Mouse (Mus musculus): ENCODE data around the gene Acly. TPM values are rescaled to one million over a fixed set of nuclear protein-coding genes. Genes with fewer than 3 reads are reported as not detected.

The Acly gene
- polyA plus RNA-seq (2014; fragmentation: Illumina TruSeq; extraction: RNeasy Lipid Tissue Mini Kit (QIAGEN cat#74804)), result 125 TPM

GRCm38 (mm10) chr11:100527458-100528374, at the start of gene Acly:
Acly (minus strand) TSS chr11:100528000.

GRCm38 (mm10) chr11:100574708-100575483, 47.1 kb upstream of the Acly start, which contains the start of gene Cnp:
Cnp (plus strand) TSS chr11:100574904.

GRCm38 (mm10) chr11:100544832-100545745, 17.3 kb upstream of the Acly start, which contains the start of gene Ttc25:
Ttc25 (plus strand) TSS chr11:100545607.

GRCm38 (mm10) chr11:100472197-100472934, 55.4 kb downstream of the Acly start, which contains the start of gene Klhl11:
Klhl11 (minus strand) TSS chr11:100472741.

GRCm38 (mm10) chr11:100441797-100442196, 86.0 kb downstream of the Acly start, which contains the start of the genes Nt5c3b and Klhl10:
Nt5c3b (minus strand) TSS chr11:100441808.
Klhl10 (plus strand) TSS chr11:100441917.

Other genes with a start within 250 kb of the Acly start
- 1,574 TPM for gene Eif1, start 208.1 kb downstream of the Acly start, polyA plus RNA-seq (2014; fragmentation: Illumina TruSeq; extraction: RNeasy Lipid Tissue Mini Kit (QIAGEN cat#74804))
- not detected for gene Gast, start 193.6 kb downstream of the Acly start, polyA plus RNA-seq (2014; fragmentation: Illumina TruSeq; extraction: RNeasy Lipid Tissue Mini Kit (QIAGEN cat#74804))
- 0.48 TPM for gene Hap1, start 171.9 kb downstream of the Acly start, polyA plus RNA-seq (2014; fragmentation: Illumina TruSeq; extraction: RNeasy Lipid Tissue Mini Kit (QIAGEN cat#74804))
- gene Jup, start 130.2 kb downstream of the Acly start, polyA plus RNA-seq (2014; fragmentation: Illumina TruSeq; extraction: RNeasy Lipid Tissue Mini Kit (QIAGEN cat#74804)), result 1.7 TPM
- 5.7 TPM for gene P3h4, start 113.2 kb downstream of the Acly start, polyA plus RNA-seq (2014; fragmentation: Illumina TruSeq; extraction: RNeasy Lipid Tissue Mini Kit (QIAGEN cat#74804))
- 6.8 TPM for gene Fkbp10, start 112.3 kb downstream of the Acly start, polyA plus RNA-seq (2014; fragmentation: Illumina TruSeq; extraction: RNeasy Lipid Tissue Mini Kit (QIAGEN cat#74804))
- gene Nt5c3b, start 86.2 kb downstream of the Acly start, polyA plus RNA-seq (2014; fragmentation: Illumina TruSeq; extraction: RNeasy Lipid Tissue Mini Kit (QIAGEN cat#74804)), result 46.1 TPM
- gene Klhl10, start 86.1 kb downstream of the Acly start, polyA plus RNA-seq (2014; fragmentation: Illumina TruSeq; extraction: RNeasy Lipid Tissue Mini Kit (QIAGEN cat#74804)), result 0.46 TPM
- gene Klhl11, start 55.3 kb downstream of the Acly start, polyA plus RNA-seq (2014; fragmentation: Illumina TruSeq; extraction: RNeasy Lipid Tissue Mini Kit (QIAGEN cat#74804)), result 43.0 TPM
- 0.86 TPM for gene Ttc25, start 17.6 kb upstream of the Acly start, polyA plus RNA-seq (2014; fragmentation: Illumina TruSeq; extraction: RNeasy Lipid Tissue Mini Kit (QIAGEN cat#74804))
- gene Cnp, start 46.9 kb upstream of the Acly start, polyA plus RNA-seq (2014; fragmentation: Illumina TruSeq; extraction: RNeasy Lipid Tissue Mini Kit (QIAGEN cat#74804)), result 5.8 TPM
- 2.5 TPM for gene Nkiras2, start 91.2 kb upstream of the Acly start, polyA plus RNA-seq (2014; fragmentation: Illumina TruSeq; extraction: RNeasy Lipid Tissue Mini Kit (QIAGEN cat#74804))
- 139 TPM for gene Dnajc7, start 92.2 kb upstream of the Acly start, polyA plus RNA-seq (2014; fragmentation: Illumina TruSeq; extraction: RNeasy Lipid Tissue Mini Kit (QIAGEN cat#74804))
- gene Zfp385c, start 164.5 kb upstream of the Acly start, polyA plus RNA-seq (2014; fragmentation: Illumina TruSeq; extraction: RNeasy Lipid Tissue Mini Kit (QIAGEN cat#74804)), result 0.17 TPM
- 0.60 TPM for gene Dhx58, start 176.3 kb upstream of the Acly start, polyA plus RNA-seq (2014; fragmentation: Illumina TruSeq; extraction: RNeasy Lipid Tissue Mini Kit (QIAGEN cat#74804))
- gene Kat2a, start 184.5 kb upstream of the Acly start, polyA plus RNA-seq (2014; fragmentation: Illumina TruSeq; extraction: RNeasy Lipid Tissue Mini Kit (QIAGEN cat#74804)), result 2.3 TPM
- not detected for gene Hspb9, start 185.8 kb upstream of the Acly start, polyA plus RNA-seq (2014; fragmentation: Illumina TruSeq; extraction: RNeasy Lipid Tissue Mini Kit (QIAGEN cat#74804))
- 29.9 TPM for gene Rab5c, start 210.2 kb upstream of the Acly start, polyA plus RNA-seq (2014; fragmentation: Illumina TruSeq; extraction: RNeasy Lipid Tissue Mini Kit (QIAGEN cat#74804))
- not detected for gene Kcnh4, start 231.9 kb upstream of the Acly start, polyA plus RNA-seq (2014; fragmentation: Illumina TruSeq; extraction: RNeasy Lipid Tissue Mini Kit (QIAGEN cat#74804))
- gene Hcrt, start 234.9 kb upstream of the Acly start, polyA plus RNA-seq (2014; fragmentation: Illumina TruSeq; extraction: RNeasy Lipid Tissue Mini Kit (QIAGEN cat#74804)), result not detected
- gene Ghdc, start 243.0 kb upstream of the Acly start, polyA plus RNA-seq (2014; fragmentation: Illumina TruSeq; extraction: RNeasy Lipid Tissue Mini Kit (QIAGEN cat#74804)), result 1.3 TPM